Mouse (Mus musculus): Measurements from ENCODE around the gene Asphd2.
"Not testable (repeated sequence)": the region's sequence is repeated elsewhere in the genome, so short reads cannot be mapped to it uniquely, and the experiment has no call there.

Gene Asphd2

DNA sequence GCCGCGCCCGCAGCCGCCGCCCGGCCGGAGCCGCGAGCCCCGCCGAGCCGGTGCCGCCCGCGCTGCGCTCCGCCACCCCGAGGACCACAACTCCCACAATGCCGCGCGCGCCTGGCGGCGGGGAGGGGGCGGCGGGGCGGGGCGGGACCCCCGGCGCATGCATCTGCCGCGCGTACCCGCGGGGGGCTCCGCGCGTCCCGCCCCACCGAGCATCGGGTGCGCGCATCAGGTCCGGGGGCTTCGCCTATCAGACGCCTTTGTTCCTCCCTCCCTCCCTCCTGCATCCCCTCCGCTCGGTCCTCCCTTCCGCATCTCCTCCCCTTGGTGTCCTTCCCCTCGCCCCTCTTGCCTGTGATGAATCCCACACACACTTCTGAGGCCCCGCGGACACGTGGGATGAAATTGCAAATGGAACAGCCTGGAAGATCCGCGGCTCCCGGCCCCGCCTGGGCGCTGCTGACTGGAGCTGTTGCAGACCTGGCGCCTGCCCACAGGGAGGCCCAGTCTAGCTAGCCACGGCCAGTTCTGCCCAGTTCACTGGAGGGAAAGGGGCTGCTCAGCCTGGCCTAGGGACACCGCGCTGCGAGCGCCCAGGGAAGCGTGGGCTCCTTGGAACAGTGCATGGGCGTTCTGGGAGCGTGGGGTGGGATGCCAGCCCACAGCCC lies at the start of gene Asphd2:
TSS of gene Asphd2 (minus strand) at position 88 of the 665 bp plus-strand sequence.
- DNase-seq (ENCODE audit: low read depth): no peak

- no peak for DNase-seq (ENCODE audit: low read depth)
Measured at GRCm38 (mm10) chr5:112438535-112438934, 43.9 kb upstream of the Asphd2 start.

DNA sequence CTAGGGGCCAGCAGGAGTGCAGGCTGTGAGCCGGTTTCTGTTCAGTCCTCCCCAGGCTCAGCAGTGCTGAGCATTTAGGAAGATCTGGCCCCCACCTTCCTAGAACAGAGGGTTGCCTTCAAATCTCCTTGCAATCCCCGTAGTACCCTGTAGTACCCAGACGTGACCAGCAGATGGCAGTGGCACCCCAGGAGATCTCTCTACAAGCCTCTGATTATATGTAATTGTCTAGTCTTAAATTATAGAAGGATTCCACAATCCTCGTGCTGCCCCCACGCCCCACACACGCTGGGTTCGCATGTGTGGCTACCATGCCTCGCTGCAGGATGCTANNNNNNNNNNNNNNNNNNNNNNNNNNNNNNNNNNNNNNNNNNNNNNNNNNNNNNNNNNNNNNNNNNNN lies 38.3 kb upstream of the Asphd2 start:
- peak; percentile 68 for DNase-seq (ENCODE audit: low read depth)

- no peak for DNase-seq (ENCODE audit: low read depth)
Measured at GRCm38 (mm10) chr5:112432033-112432432, 37.4 kb upstream of the Asphd2 start.

- no peak for DNase-seq (ENCODE audit: low read depth)
Measured at GRCm38 (mm10) chr5:112431120-112431775, 36.6 kb upstream of the Asphd2 start.

GRCm38 (mm10) chr5:112428944-112429343 lies 34.3 kb upstream of the Asphd2 start:
- peak; percentile 53 for DNase-seq (ENCODE audit: low read depth)

GRCm38 (mm10) chr5:112427283-112427682 lies 32.6 kb upstream of the Asphd2 start:
- DNase-seq (ENCODE audit: low read depth): peak; percentile 61

- DNase-seq (ENCODE audit: low read depth): peak; percentile 22
Measured at GRCm38 (mm10) chr5:112426635-112427034, 32.0 kb upstream of the Asphd2 start.

GRCm38 (mm10) chr5:112419535-112419934 lies 24.9 kb upstream of the Asphd2 start:
- DNase-seq (ENCODE audit: low read depth): no peak

DNA sequence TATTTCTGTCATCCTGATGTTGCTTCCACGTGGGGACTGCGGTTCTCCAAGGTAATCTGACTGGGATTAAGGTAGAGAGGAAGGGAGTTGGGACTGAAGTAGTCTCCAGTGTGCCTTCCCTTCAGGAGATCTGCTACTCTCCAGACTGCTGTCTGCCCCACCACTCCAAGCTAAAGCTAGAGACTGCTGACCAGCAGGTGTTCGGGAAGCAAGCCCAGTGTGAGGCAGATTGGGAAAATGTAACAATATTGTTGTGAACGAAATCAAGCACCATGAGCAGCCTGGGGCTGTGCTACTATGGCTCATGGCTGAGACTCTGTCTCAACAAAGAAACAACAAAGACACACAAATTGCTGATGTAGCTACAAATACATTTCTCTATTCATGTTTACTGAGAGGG lies 23.4 kb upstream of the Asphd2 start:
- DNase-seq (ENCODE audit: low read depth): no peak

GRCm38 (mm10) chr5:112416673-112417072 lies 22.0 kb upstream of the Asphd2 start:
- DNase-seq (ENCODE audit: low read depth): no peak

- DNase-seq (ENCODE audit: low read depth): not testable (repeated sequence)
Measured at GRCm38 (mm10) chr5:112412781-112413180, 18.1 kb upstream of the Asphd2 start.

- DNase-seq (ENCODE audit: low read depth): no peak
Measured at GRCm38 (mm10) chr5:112411514-112412335, 17.1 kb upstream of the Asphd2 start.

DNA sequence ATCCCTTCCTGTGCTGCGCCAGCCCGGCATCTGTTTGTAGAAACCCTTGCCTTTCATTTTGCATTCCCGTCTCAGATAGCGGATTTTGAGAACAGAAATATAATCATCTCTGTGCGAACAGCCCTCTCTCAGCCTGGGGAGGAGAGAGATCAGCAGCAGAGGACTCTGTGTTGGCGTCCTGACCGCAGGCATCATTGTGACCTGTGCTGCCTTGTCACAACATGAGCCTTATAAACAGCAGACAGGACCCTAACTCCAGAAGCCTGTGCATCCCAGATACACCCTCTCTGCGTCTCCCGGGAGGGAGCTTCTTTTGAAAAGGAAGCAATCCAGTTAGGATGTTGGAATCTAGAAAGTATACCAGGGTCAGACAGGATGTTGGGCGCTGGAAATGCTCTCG lies 16.4 kb upstream of the Asphd2 start:
- no peak for DNase-seq (ENCODE audit: low read depth)

GRCm38 (mm10) chr5:112409274-112409673 lies 14.6 kb upstream of the Asphd2 start:
- DNase-seq (ENCODE audit: low read depth): no peak

DNA sequence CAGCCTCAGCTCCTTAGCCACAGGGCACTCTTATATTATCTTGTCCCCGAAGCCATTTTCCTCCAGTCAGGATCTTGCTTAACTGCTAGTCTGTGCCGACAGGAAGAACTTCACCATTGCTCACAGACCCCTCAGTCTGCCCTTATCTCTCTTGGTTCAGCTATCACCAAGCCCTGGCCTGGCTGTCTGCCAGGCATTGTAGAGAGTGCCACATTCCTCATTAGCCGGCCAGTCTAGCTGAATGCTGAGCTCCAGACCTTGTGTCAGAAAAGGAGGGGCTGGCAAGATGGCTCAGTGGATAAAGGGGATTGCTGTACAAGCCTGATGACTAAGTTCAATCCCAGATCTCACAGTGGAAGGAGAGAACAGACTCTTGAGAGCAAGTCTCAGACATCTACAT lies 11.4 kb upstream of the Asphd2 start:
- peak; percentile 85 for DNase-seq (ENCODE audit: low read depth)

DNA sequence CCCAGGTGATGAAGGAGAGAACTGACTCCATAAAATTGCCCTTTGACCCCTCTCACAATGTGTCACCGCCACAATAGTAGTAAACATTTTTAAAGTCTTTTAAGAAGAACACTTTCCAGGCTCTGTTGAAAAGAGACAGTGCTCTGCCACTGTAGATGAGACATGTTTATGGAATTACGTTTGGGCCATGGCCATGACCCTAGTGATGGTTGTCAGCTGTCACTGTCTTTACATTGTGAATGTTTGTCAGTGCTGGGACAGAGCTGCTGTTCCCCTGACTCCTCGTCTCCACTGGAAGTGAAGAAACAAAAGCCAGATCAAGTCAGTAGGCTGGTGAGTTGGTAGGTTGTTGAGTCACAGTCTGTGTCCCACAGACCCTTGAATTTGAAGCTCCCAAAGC lies 7.8 kb upstream of the Asphd2 start:
- no peak for DNase-seq (ENCODE audit: low read depth)

DNA sequence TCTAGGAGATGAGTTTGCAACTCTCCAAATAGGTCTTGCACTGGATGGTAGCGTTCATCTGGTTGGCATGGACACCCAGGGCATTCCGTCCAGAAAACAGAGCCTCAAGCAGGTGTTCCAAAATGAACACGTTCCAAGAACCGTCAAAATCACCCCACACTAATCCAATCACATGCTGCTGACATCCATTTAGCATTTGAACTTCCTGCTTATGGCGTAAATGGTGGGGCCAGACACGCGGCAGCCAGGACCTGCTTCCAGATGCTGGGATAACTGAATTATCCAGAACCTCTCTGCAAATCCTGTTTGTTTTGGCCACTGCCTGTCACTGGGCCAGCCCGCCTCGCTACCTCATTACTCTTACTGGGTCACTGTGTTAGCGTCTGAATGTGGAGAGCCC lies 4.6 kb upstream of the Asphd2 start:
- no peak for DNase-seq (ENCODE audit: low read depth)

GRCm38 (mm10) chr5:112396066-112396465 lies 1.4 kb upstream of the Asphd2 start:
- DNase-seq (ENCODE audit: low read depth): no peak

- no peak for DNase-seq (ENCODE audit: low read depth)
Measured at GRCm38 (mm10) chr5:112394415-112394763, 277 bp downstream of the Asphd2 start.

GRCm38 (mm10) chr5:112393741-112394414 lies 788 bp downstream of the Asphd2 start:
- no peak for DNase-seq (ENCODE audit: low read depth)

GRCm38 (mm10) chr5:112391676-112392323 lies 2.9 kb downstream of the Asphd2 start:
- no peak for DNase-seq (ENCODE audit: low read depth)
